Mouse (Mus musculus) olfactory bulb, adult 2 months (tissue): ENCODE data around the gene Blcap.

Source experiments
- CTCF ChIP-seq: fragments of 200-500 bp; IDR thresholded peaks from 2 replicates; pipeline ENCODE4 v1.5.1; 2012; ENCODE audit warnings: low read depth, mild to moderate bottlenecking, low read length, moderate library complexity; ENCODE audit not compliant: insufficient read depth
- POLR2A ChIP-seq: fragments of 200-500 bp; IDR thresholded peaks from 2 replicates; pipeline ENCODE4 v1.6.1; 2012; ENCODE audit warnings: mild to moderate bottlenecking, low read depth, low read length, moderate library complexity; ENCODE audit not compliant: insufficient read depth

DNA sequence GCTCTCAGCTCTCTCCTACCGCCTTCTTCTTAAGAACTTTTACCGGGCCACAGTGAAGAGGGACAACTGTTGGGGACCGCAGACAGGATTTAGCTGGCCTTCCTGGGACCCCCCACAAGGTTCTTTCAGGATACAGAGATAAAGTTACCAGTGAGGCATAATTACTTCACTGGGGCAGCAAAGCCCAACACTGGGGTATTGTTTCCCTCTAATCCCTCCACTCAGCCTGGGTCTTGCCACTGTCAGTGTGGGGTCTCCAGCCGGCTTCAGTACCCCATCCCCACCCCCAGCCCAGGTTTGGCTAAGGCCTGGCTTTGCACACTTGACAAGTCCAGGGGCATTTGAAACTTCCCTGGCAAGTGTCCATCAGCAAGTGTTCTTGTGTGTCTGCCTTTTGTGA is 56.7 kb downstream of the Blcap start:
- TF ChIP-seq CTCF (no peak), POLR2A (no peak)
